Mouse (Mus musculus): Measurements from ENCODE around the gene Kcnk10. TPM values are rescaled to one million over a fixed set of nuclear protein-coding genes. Genes with fewer than 3 reads are reported as not detected.

Gene Kcnk10
- polyA plus RNA-seq, 1 experiment = 24.0 TPM

- peak overlapping the region; percentile 85 for H3K27ac ChIP-seq (ENCODE audit: insufficient read depth, low read length)
Observed at GRCm38 (mm10) chr12:98575942-98576550, 2.1 kb downstream of the Kcnk10 start.

GRCm38 (mm10) chr12:98575195-98575887, 2.8 kb downstream of the Kcnk10 start:
- Histone ChIP-seq H3K27ac (ENCODE audit: insufficient read depth, low read length) (peak overlapping the region; percentile 85), H3K27me3 (ENCODE audit: control insufficient read depth, insufficient read depth, low read length) (no peaks in the 10 kb centered on the region), H3K4me3 (replicated peaks; ENCODE audit: insufficient read depth, low read depth, low read length) (peak overlapping the region; percentile 71), H3K4me1 (ENCODE audit: control insufficient read depth, insufficient read depth, low read length) (peaks cover 17% of the 10 kb centered on the region)
- whole genome bisulfite sequencing = 2% methylated on average over 17 of the region's 17 CpGs
- TF ChIP-seq POLR2A (IDR thresholded peaks at IDR 0.05; ENCODE audit: borderline replicate concordance, insufficient read depth, low read length) = no peak
- no peak for TF ChIP-seq CTCF (IDR thresholded peaks at IDR 0.05; ENCODE audit: borderline replicate concordance, insufficient read depth, low read depth, low read length)
- peak in 1 of 2 experiments; percentile 45 for DNase-seq

More at GRCm38 (mm10) chr12:98575942-98576550, 2.1 kb downstream of the Kcnk10 start:
- whole genome bisulfite sequencing = 8% methylated on average over 8 of the region's 8 CpGs
- Histone ChIP-seq H3K4me3 (replicated peaks; ENCODE audit: insufficient read depth, low read depth, low read length) (peak overlapping the region; percentile 71), H3K4me1 (ENCODE audit: control insufficient read depth, insufficient read depth, low read length) (peaks cover 15% of the 10 kb centered on the region), H3K27me3 (ENCODE audit: control insufficient read depth, insufficient read depth, low read length) (no peaks in the 10 kb centered on the region)
- peak; percentile 65 to 69 for DNase-seq
- TF ChIP-seq POLR2A (IDR thresholded peaks at IDR 0.05; ENCODE audit: borderline replicate concordance, insufficient read depth, low read length) (no peak), CTCF (IDR thresholded peaks at IDR 0.05; ENCODE audit: borderline replicate concordance, insufficient read depth, low read depth, low read length) (no peak)

GRCm38 (mm10) chr12:98574353-98575194, 3.5 kb downstream of the Kcnk10 start:
- peak overlapping the region; percentile 85 for H3K27ac ChIP-seq (ENCODE audit: insufficient read depth, low read length)
- no peaks in the 10 kb centered on the region for H3K27me3 ChIP-seq (ENCODE audit: control insufficient read depth, insufficient read depth, low read length)
- no peak for TF ChIP-seq CTCF (IDR thresholded peaks at IDR 0.05; ENCODE audit: borderline replicate concordance, insufficient read depth, low read depth, low read length)
- TF ChIP-seq POLR2A (IDR thresholded peaks at IDR 0.05; ENCODE audit: borderline replicate concordance, insufficient read depth, low read length) = peak; percentile 47
- WGBS = under 1% methylated on average over 71 of the region's 84 CpGs
- peak overlapping the region; percentile 71 for H3K4me3 ChIP-seq (replicated peaks; ENCODE audit: insufficient read depth, low read depth, low read length)
- peaks cover 22% of the 10 kb centered on the region for H3K4me1 ChIP-seq (ENCODE audit: control insufficient read depth, insufficient read depth, low read length)
- DNase-seq = peak; percentile 76 to 80

- DNase-seq = peak; percentile 91 to 94
- H3K4me1 ChIP-seq (ENCODE audit: control insufficient read depth, insufficient read depth, low read length) = peaks cover 26% of the 10 kb centered on the region
- 3% methylated on average over 25 of the region's 25 CpGs for WGBS
- H3K27ac ChIP-seq (ENCODE audit: insufficient read depth, low read length) = peak overlapping the region; percentile 85
- peak overlapping the region; percentile 71 for H3K4me3 ChIP-seq (replicated peaks; ENCODE audit: insufficient read depth, low read depth, low read length)
- peak; percentile 59 for TF ChIP-seq POLR2A (IDR thresholded peaks at IDR 0.05; ENCODE audit: borderline replicate concordance, insufficient read depth, low read length)
- TF ChIP-seq CTCF (IDR thresholded peaks at IDR 0.05; ENCODE audit: borderline replicate concordance, insufficient read depth, low read depth, low read length) = no peak
- no peaks in the 10 kb centered on the region for H3K27me3 ChIP-seq (ENCODE audit: control insufficient read depth, insufficient read depth, low read length)
Observed at GRCm38 (mm10) chr12:98573317-98574270, 4.5 kb downstream of the Kcnk10 start.

GRCm38 (mm10) chr12:98571896-98572680, 6.0 kb downstream of the Kcnk10 start:
- H3K4me1 ChIP-seq (ENCODE audit: control insufficient read depth, insufficient read depth, low read length) = peaks cover 29% of the 10 kb centered on the region
- peak overlapping the region; percentile 42 for H3K4me3 ChIP-seq (replicated peaks; ENCODE audit: insufficient read depth, low read depth, low read length)
- peak; percentile 59 to 80 for DNase-seq
- H3K27ac ChIP-seq (ENCODE audit: insufficient read depth, low read length) = peak overlapping the region; percentile 91
- H3K27me3 ChIP-seq (ENCODE audit: control insufficient read depth, insufficient read depth, low read length) = no peaks in the 10 kb centered on the region
- WGBS = 8% methylated on average over 8 of the region's 8 CpGs
- TF ChIP-seq POLR2A (IDR thresholded peaks at IDR 0.05; ENCODE audit: borderline replicate concordance, insufficient read depth, low read length) (peak; percentile 26; the same call in 1 of the 2 replicates), CTCF (IDR thresholded peaks at IDR 0.05; ENCODE audit: borderline replicate concordance, insufficient read depth, low read depth, low read length) (no peak)

GRCm38 (mm10) chr12:98569380-98569779, 8.7 kb downstream of the Kcnk10 start:
- Histone ChIP-seq H3K27me3 (ENCODE audit: control insufficient read depth, insufficient read depth, low read length) (no peaks in the 10 kb centered on the region), H3K27ac (ENCODE audit: insufficient read depth, low read length) (no peak overlapping the region), H3K4me1 (ENCODE audit: control insufficient read depth, insufficient read depth, low read length) (peaks cover 38% of the 10 kb centered on the region), H3K4me3 (replicated peaks; ENCODE audit: insufficient read depth, low read depth, low read length) (no peak overlapping the region)
- no peak for DNase-seq
- 36% methylated on average over 6 of the region's 6 CpGs for WGBS
- no peak for TF ChIP-seq CTCF (IDR thresholded peaks at IDR 0.05; ENCODE audit: borderline replicate concordance, insufficient read depth, low read depth, low read length)
- no peak for TF ChIP-seq POLR2A (IDR thresholded peaks at IDR 0.05; ENCODE audit: borderline replicate concordance, insufficient read depth, low read length)
